Mouse (Mus musculus): ENCODE data around the gene Zdhhc6.

DNA sequence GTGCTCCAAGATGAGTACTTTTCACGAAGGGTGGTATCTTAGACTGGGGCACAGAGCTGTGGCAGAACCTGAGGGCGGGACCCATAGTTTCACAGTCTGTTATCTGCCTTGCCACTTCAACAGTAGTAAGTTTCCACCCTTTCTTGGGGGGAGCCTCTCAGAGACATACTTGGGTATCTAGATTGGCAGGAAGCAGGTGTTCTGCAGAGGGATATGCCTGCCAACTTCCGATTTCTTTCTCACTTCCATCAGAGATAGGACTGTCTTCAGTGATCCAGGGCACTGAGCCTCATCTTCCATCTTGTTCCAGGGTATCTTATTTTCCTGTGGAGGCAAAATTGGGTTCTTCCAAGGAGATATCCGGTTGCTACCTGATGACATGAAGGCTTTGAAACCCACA, 31.7 kb downstream of the Zdhhc6 start:
- no peak for TF ChIP-seq POLR2AphosphoS2 (IDR thresholded peaks at IDR 0.05; ENCODE audit: insufficient read length, low read depth)
- no peak for TF ChIP-seq POLR2A (IDR thresholded peaks at IDR 0.05; ENCODE audit: insufficient read length, low read depth)
- no peak for TF ChIP-seq USF1 (IDR thresholded peaks at IDR 0.05; ENCODE audit: low read depth)
- no peak for TF ChIP-seq CEBPB (IDR thresholded peaks at IDR 0.05; ENCODE audit: insufficient read depth, poor library complexity, severe bottlenecking)
- TF ChIP-seq E2F4 (IDR thresholded peaks at IDR 0.05; ENCODE audit: insufficient read depth), result no peak
- no peak for TF ChIP-seq MAX (IDR thresholded peaks at IDR 0.05; ENCODE audit: low read depth)

Data from myocyte (in vitro differentiated cells).